Comparison of ENCODE assay signal across 8 mouse cellular contexts in the genomic region with DNA sequence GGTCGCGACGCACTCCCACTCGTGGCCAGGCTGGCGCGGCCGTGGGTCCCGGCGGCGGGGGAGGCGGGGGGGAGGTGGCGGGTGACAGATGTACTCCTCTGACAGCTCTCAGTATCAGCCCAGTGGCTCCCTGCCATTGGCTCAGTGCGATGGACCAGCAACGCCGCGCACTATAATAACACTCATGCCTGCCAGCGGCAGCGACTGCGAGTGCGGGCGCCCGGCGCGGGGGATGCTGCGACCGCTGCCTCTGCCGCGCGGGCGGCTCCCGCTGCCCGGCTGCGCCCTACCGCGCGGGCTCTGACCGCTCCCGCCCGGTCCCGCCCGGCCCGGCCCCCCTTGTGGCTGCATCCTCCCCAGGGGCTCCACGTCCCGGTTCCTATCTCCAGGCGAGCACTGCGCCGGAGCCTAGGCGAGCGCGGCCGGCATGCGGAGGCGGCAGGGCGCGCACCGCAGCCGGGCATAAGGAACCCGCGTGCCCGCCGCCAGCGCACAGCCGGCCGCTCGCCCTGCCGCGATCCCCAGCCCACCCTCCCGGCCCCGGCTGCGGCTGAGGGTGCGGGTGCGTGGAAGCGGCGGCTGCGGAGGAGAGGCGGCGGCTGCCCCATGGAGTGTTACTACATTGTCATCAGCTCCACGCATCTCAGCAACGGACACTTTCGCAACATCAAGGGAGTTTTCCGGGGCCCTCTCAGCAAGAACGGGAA. TPM values are rescaled to one million over a fixed set of nuclear protein-coding genes. Genes with fewer than 3 reads are reported as not detected.
DNase-seq lines count a peak whose midpoint lies in the region; ATAC-seq and TF ChIP-seq lines count a peak whose summit lies in the region.

Gene Zfp804a, plus strand, starts transcription at position 38 of the 707 bp plus-strand sequence.

- TF ChIP-seq EP300 in stomach, postnatal 0 days (optimal IDR thresholded peaks at IDR 0.05), result no peak

- H3K36me3 ChIP-seq in heart, embryonic 15.5 days, result no peaks in the 10 kb centered on the region
- no peaks in the 10 kb centered on the region for H3K36me3 ChIP-seq in midbrain, embryonic 11.5 days (ENCODE audit: control insufficient read depth, insufficient read depth, low read length)
- H3K36me3 ChIP-seq in stomach, postnatal 0 days (ENCODE audit: control insufficient read depth, insufficient read depth, low read length), result no peaks in the 10 kb centered on the region

- peak; percentile 55 for DNase-seq in layer of hippocampus, adult 11-12 months (ENCODE audit: low spot score)
- no peak for DNase-seq in layer of hippocampus, adult 9-10 months (ENCODE audit: low spot score)
- peak; percentile 46 for DNase-seq in embryo, embryonic 10 days (ENCODE audit: low spot score)
- peak; percentile 54 to 66 for DNase-seq in layer of hippocampus, postnatal 36 days
- peak; percentile 92 for DNase-seq in midbrain, embryonic 11.5 days (ENCODE audit: low spot score, missing footprints)
- DNase-seq in stomach, postnatal 0 days (ENCODE audit: low spot score), result peak; percentile 22
- no peak for DNase-seq in spleen, postnatal 4 days (ENCODE audit: low spot score in 2 of 2)

- TF ChIP-seq CTCF in stomach, postnatal 0 days (IDR thresholded peaks at IDR 0.05; ENCODE audit: low read depth), result no peak

- peak; percentile 67 for ATAC-seq in heart, embryonic 15.5 days (replicated peaks; ENCODE audit: insufficient number of reproducible peaks, insufficient read depth, low FRiP score, low read depth)
- ATAC-seq in midbrain, embryonic 11.5 days (ENCODE audit: low FRiP score), result peak; percentile 93
- peak; percentile 51; the same call in 1 of the 2 replicates for ATAC-seq in stomach, postnatal 0 days (ENCODE audit: low FRiP score, low TSS enrichment)

- under 1% methylated on average over 69 of the region's 82 CpGs for WGBS in heart, embryonic 15.5 days
- under 1% methylated on average over 49 of the region's 82 CpGs for WGBS in midbrain, embryonic 11.5 days
- under 1% methylated on average over 54 of the region's 82 CpGs for WGBS in stomach, postnatal 0 days

- H3K4me2 ChIP-seq in heart, embryonic 15.5 days, result peak within 1 kb of the TSS; percentile 98
- peak within 1 kb of the TSS; percentile 93 for H3K4me2 ChIP-seq in midbrain, embryonic 11.5 days
- H3K4me2 ChIP-seq in stomach, postnatal 0 days (replicated peaks; ENCODE audit: low read depth), result peak within 1 kb of the TSS; percentile 97

- peaks cover 13% of the 10 kb centered on the region for H3K4me1 ChIP-seq in heart, embryonic 15.5 days (replicated peaks)
- peaks cover 5% of the 10 kb centered on the region for H3K4me1 ChIP-seq in midbrain, embryonic 11.5 days (ENCODE audit: control insufficient read depth, insufficient read depth, low read length)
- H3K4me1 ChIP-seq in stomach, postnatal 0 days (replicated peaks; ENCODE audit: control insufficient read depth, insufficient read depth), result no peaks in the 10 kb centered on the region

- no peak within 1 kb of the TSS for H3K27ac ChIP-seq in heart, embryonic 15.5 days
- peak within 1 kb of the TSS; percentile 59 for H3K27ac ChIP-seq in midbrain, embryonic 11.5 days (ENCODE audit: low read depth, low read length)
- no peak within 1 kb of the TSS for H3K27ac ChIP-seq in stomach, postnatal 0 days (replicated peaks)

- H3K9me3 ChIP-seq in heart, embryonic 15.5 days (replicated peaks), result no peaks in the 10 kb centered on the region
- no peaks in the 10 kb centered on the region for H3K9me3 ChIP-seq in midbrain, embryonic 11.5 days (ENCODE audit: control insufficient read depth, low read length)
- H3K9me3 ChIP-seq in stomach, postnatal 0 days (ENCODE audit: control insufficient read depth, low read length), result no peaks in the 10 kb centered on the region

- peak within 1 kb of the TSS; percentile 69 for H3K4me3 ChIP-seq in heart, embryonic 15.5 days
- H3K4me3 ChIP-seq in midbrain, embryonic 11.5 days (ENCODE audit: low read depth, low read length), result peak within 1 kb of the TSS; percentile 72
- H3K4me3 ChIP-seq in stomach, postnatal 0 days (ENCODE audit: low read depth, low read length), result peak within 1 kb of the TSS; percentile 56

- peak within 1 kb of the TSS; percentile 49 for H3K9ac ChIP-seq in heart, embryonic 15.5 days
- peak within 1 kb of the TSS; percentile 76 for H3K9ac ChIP-seq in midbrain, embryonic 11.5 days (ENCODE audit: low read length)
- H3K9ac ChIP-seq in stomach, postnatal 0 days (ENCODE audit: low read length), result peak within 1 kb of the TSS; percentile 52

- H3K27me3 ChIP-seq in heart, embryonic 15.5 days, result peaks cover 22% of the 10 kb centered on the region
- H3K27me3 ChIP-seq in midbrain, embryonic 11.5 days (ENCODE audit: control insufficient read depth, insufficient read depth, low read length), result peaks cover 12% of the 10 kb centered on the region
- H3K27me3 ChIP-seq in stomach, postnatal 0 days (ENCODE audit: control insufficient read depth, insufficient read depth, low read length), result no peaks in the 10 kb centered on the region

RNA-seq across cellular contexts. Expression of gene Zfp804a, which starts in this region (rescaled TPM):
- polyA plus RNA-seq in heart, embryonic 15.5 days (2015; fragmentation: Nextera tagmentation; extraction: Ambion mirVana), result 0.15 and 0.44 TPM in 2 replicates
- total RNA-seq in layer of hippocampus, postnatal 36 days (2021), result 10 to 100 TPM; 22.8 to 25.7 TPM
- 1.5 TPM in 2 replicates for polyA plus RNA-seq in midbrain, embryonic 11.5 days (2014; fragmentation: Nextera tagmentation; extraction: Ambion mirVana)
- polyA plus RNA-seq in stomach, postnatal 0 days (2015; fragmentation: Nextera tagmentation; extraction: Ambion mirVana), result 0.75 and 0.81 TPM in 2 replicates

Comparison
In these comparisons a context has a peak if more than half of its experiments do, and no peak if none do; other contexts are left out.
1. DNase-seq: peak in layer of hippocampus, adult 11-12 months (single experiment), embryo, embryonic 10 days (single experiment), layer of hippocampus, postnatal 36 days (2 of 2) and midbrain, embryonic 11.5 days (single experiment); none in layer of hippocampus, adult 9-10 months (single experiment) and spleen, postnatal 4 days (0 of 2).
2. Peak in ATAC-seq, H3K4me3 ChIP-seq, H3K9ac ChIP-seq and H3K4me2 ChIP-seq in heart, embryonic 15.5 days; RNA of the gene not detected or under 1 TPM.
3. Peak in DNase-seq, ATAC-seq, H3K4me3 ChIP-seq, H3K9ac ChIP-seq and H3K4me2 ChIP-seq in stomach, postnatal 0 days; RNA of the gene not detected or under 1 TPM.
4. Peak in every context shown above with its lines, with median percentiles within 50 percentile points of each other: ATAC-seq, H3K4me2 ChIP-seq, H3K4me3 ChIP-seq and H3K9ac ChIP-seq.